Mouse (Mus musculus): ENCODE measurements at regions not wholly inside any gene's neighbourhood (a gene's known extent, or its start where the extent isn't known, plus 50 kb on each side); places are given as distances from the start of the nearest gene placed in this dataset.

GRCm38 (mm10) chrX:97434327-97434726 is 57.3 kb upstream of the Eda2r start:
- no peak for TF ChIP-seq CTCF (IDR thresholded peaks at IDR 0.05; ENCODE audit: low read depth)
- TF ChIP-seq EP300 (IDR thresholded peaks at IDR 0.05; ENCODE audit: low read depth) = no peak
- no peaks in the 10 kb centered on the region for H3K9me3 ChIP-seq (ENCODE audit: control insufficient read depth, low read length)
- H3K36me3 ChIP-seq (replicated peaks; ENCODE audit: control insufficient read depth, insufficient read depth, low read depth) = no peaks in the 10 kb centered on the region
- no peak overlapping the region for H3K4me3 ChIP-seq (ENCODE audit: insufficient read depth in 1 of 2, low read depth in 2 of 2, low read length in 2 of 2)
- no peak overlapping the region for H3K27ac ChIP-seq
- no peaks in the 10 kb centered on the region for H3K4me1 ChIP-seq (replicated peaks; ENCODE audit: control insufficient read depth in 2 of 2, insufficient read depth in 2 of 2, low read length in 1 of 2)
- no peak for ATAC-seq (ENCODE audit: insufficient read depth)
- no peak overlapping the region for H3K9ac ChIP-seq (replicated peaks)
- no peaks in the 10 kb centered on the region for H3K27me3 ChIP-seq (ENCODE audit: control insufficient read depth, insufficient read depth, low read length)
- 27% methylated on average over 2 of the region's 2 CpGs for WGBS (ENCODE audit: insufficient replicate concordance)
- no peak for DNase-seq (ENCODE audit: low read depth in 3 of 3, low spot score in 3 of 3)
- H3K4me2 ChIP-seq (ENCODE audit: low read depth) = no peak overlapping the region

GRCm38 (mm10) chrX:97431391-97431803 is 54.4 kb upstream of the Eda2r start:
- WGBS (ENCODE audit: insufficient replicate concordance) = 5% methylated on average over 6 of the region's 6 CpGs
- Histone ChIP-seq H3K27me3 (ENCODE audit: control insufficient read depth, insufficient read depth, low read length) (no peaks in the 10 kb centered on the region), H3K4me2 (ENCODE audit: low read depth) (no peak overlapping the region), H3K36me3 (replicated peaks; ENCODE audit: control insufficient read depth, insufficient read depth, low read depth) (no peaks in the 10 kb centered on the region), H3K9me3 (ENCODE audit: control insufficient read depth, low read length) (no peaks in the 10 kb centered on the region), H3K9ac (replicated peaks) (no peak overlapping the region), H3K4me3 (ENCODE audit: insufficient read depth in 1 of 2, low read depth in 2 of 2, low read length in 2 of 2) (peak overlapping the region; percentile 26 to 48; a peak in 3 of 4 replicates), H3K4me1 (replicated peaks; ENCODE audit: control insufficient read depth in 2 of 2, insufficient read depth in 2 of 2, low read length in 1 of 2) (no peaks in the 10 kb centered on the region), H3K27ac (no peak overlapping the region)
- DNase-seq (ENCODE audit: low read depth in 3 of 3, low spot score in 3 of 3) = peak in 2 of 3 experiments; percentile 1 to 13
- no peak for ATAC-seq (ENCODE audit: insufficient read depth)
- TF ChIP-seq EP300 (IDR thresholded peaks at IDR 0.05; ENCODE audit: low read depth) (no peak), CTCF (IDR thresholded peaks at IDR 0.05; ENCODE audit: low read depth) (peak; percentile 19)

Measured in liver, embryonic 14.5 days (tissue).